Mouse (Mus musculus): ENCODE measurements around the gene Hsf5.

Hsf5 gene

GRCm38 (mm10) chr11:87616790-87617474 lies at the start of gene Hsf5:
Gene Hsf5 (plus strand): TSS chr11:87617164.
- DNase-seq = no peak

GRCm38 (mm10) chr11:87568255-87568953 lies 48.6 kb upstream of the Hsf5 start, which contains the start of gene Sept4:
Gene Sept4 (plus strand): TSS chr11:87568903.
- no peak for DNase-seq

GRCm38 (mm10) chr11:87570743-87571142 lies 46.2 kb upstream of the Hsf5 start:
- no peak for DNase-seq

GRCm38 (mm10) chr11:87571361-87571950 lies 45.5 kb upstream of the Hsf5 start:
- no peak for DNase-seq

GRCm38 (mm10) chr11:87573751-87574150 lies 43.2 kb upstream of the Hsf5 start:
- no peak for DNase-seq

- no peak for DNase-seq
Observed at GRCm38 (mm10) chr11:87574520-87575180, 42.3 kb upstream of the Hsf5 start.

GRCm38 (mm10) chr11:87577601-87578248 lies 39.2 kb upstream of the Hsf5 start:
- DNase-seq = no peak

GRCm38 (mm10) chr11:87578249-87578962 lies 38.6 kb upstream of the Hsf5 start:
- peak; percentile 86 for DNase-seq

- peak; percentile 29 for DNase-seq
Observed at GRCm38 (mm10) chr11:87578963-87579601, 37.9 kb upstream of the Hsf5 start.

GRCm38 (mm10) chr11:87579713-87580112 lies 37.3 kb upstream of the Hsf5 start:
- DNase-seq = no peak

- no peak for DNase-seq
Observed at GRCm38 (mm10) chr11:87580543-87581085, 36.4 kb upstream of the Hsf5 start.

GRCm38 (mm10) chr11:87581161-87581865 lies 35.7 kb upstream of the Hsf5 start:
- DNase-seq = no peak

GRCm38 (mm10) chr11:87581933-87582710 lies 34.8 kb upstream of the Hsf5 start:
- no peak for DNase-seq

- no peak for DNase-seq
Observed at GRCm38 (mm10) chr11:87583291-87584034, 33.5 kb upstream of the Hsf5 start.

GRCm38 (mm10) chr11:87584711-87585505 lies 32.1 kb upstream of the Hsf5 start:
- DNase-seq = no peak

- DNase-seq = no peak
Observed at GRCm38 (mm10) chr11:87587211-87587874, 29.6 kb upstream of the Hsf5 start.

GRCm38 (mm10) chr11:87589605-87590004 lies 27.4 kb upstream of the Hsf5 start:
- DNase-seq = no peak

All from liver (tissue).